Mouse (Mus musculus) right cerebral cortex, postnatal 10 days (tissue): ENCODE measurements at regions not wholly inside any gene's neighbourhood (a gene's known extent, or its start where the extent isn't known, plus 50 kb on each side); places are given as distances from the start of the nearest gene placed in this dataset.
A peak's percentile ranks its signal among the peaks of the same experiment; 100 is the strongest.

Experiments
- DNase-seq, 2 experiments: peaks; one replicate each; pipeline ENCODE4 v3.0.0; 2021; ENCODE audit warnings: low spot score in 2 of 2

DNA sequence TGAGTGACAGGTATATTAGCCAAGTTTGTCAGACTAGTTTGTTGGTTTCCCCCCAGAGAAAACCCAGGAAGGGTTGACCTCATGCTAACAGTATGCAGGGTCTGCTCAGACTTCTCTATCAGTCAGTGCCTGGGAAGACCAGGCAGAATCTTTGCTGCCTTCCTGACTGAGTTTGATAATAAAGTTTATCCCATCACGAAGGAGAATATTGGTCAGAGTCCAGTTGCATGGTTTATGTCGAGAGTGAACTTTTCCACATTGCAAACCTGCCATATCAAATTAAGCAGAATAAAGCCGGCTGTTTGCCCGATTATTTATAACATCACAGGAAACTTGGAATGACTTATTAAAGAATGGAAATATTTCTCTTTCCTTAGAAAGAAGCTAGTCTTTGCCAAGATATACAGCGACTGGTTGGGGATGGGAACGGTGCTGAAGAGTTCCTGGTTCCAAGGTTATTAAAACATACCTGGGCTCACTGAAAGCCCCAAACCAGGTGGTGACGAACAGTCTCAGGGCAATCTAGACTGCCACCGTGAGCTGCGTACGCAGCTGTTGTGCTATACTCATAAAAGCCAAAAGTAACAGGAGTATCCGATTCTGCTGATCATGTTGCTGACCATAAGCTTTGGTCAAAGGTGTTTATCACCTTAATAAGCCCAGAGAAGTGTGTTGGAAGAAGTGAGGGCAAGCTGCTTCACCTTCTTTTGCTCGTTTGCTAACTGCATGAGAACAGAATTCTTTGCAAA is 1536.7 kb upstream of the Flrt2 start:
- no peak for DNase-seq

DNA sequence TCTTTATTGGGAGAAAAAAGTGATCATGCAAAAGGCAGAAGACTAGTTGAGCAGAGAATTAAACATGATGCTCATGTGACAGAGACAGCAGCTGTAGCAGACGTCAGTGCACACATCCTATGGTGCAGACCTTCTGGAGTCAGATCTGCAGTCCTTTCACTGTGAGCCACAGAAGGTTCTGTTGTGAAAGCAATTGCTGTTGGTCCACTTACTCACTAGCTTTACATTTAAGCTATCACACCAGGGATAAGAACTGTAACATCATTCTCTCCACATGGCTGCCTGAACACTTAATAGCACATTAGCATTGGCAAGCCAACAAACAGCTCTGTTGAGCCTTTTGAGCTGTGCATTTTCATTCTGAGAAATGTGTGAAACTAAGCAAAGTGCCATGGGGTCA is 1509.7 kb upstream of the Flrt2 start:
- DNase-seq, result no peak

DNA sequence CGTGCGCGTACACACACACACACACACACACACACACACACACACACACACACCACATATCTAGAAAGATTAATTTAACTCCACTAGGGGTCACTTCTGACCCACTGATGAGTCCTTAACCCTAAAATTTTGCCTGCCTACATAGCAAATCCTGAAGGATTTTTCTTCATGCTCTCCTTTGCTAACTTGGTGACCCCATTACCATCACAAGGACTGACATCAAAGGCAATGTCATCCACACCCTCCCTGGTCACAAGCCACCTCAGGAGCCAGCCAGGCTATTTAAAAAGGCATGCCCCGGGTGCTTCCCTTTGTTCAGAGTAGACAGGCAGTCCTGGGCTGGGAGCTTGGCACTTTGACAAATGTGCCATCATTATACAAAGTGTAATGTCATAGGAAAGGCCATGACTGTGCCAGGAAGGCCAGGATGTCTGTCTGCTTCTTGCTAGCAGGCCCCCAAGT is 1501.4 kb upstream of the Flrt2 start:
- peak in 1 of 2 experiments; percentile 18 for DNase-seq

DNA sequence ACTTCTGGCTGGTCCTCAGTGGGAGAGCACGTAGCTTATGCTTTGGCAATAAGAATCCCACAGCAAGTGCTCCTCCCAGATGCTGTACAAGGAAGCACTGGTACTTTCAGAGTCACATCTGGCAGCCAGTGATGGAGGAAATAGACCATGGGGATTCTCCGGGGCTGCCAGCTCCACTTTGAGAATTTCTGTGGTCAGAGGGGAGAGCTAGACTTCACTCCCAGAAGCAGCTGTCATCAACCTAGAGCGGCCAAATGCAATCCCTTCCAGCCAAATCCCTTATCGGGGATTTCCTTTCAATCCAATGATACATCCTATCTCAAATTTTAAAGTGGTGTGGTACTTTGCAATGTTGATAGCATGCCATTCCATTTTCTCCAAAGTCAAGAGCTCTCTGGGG is 1474.1 kb upstream of the Flrt2 start:
- DNase-seq, result no peak

DNA sequence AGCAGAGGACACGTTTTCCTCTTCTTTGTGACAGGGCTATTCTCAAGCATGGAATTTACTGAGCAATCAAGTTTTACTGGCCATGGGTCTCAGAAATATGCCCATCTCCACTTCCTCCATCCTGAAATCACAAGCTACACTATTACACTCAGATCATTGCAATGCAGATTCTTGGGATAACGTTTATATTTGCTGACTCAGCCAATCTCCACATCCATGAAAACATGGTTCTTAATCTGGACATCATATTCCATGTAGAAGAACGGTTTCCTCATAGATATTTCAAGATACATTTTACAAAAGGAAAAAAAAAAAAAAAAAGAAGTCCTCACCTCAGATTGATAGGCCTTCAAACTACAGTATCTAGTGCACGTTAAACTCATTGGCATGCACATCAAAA is 1462.1 kb upstream of the Flrt2 start:
- no peak for DNase-seq

DNA sequence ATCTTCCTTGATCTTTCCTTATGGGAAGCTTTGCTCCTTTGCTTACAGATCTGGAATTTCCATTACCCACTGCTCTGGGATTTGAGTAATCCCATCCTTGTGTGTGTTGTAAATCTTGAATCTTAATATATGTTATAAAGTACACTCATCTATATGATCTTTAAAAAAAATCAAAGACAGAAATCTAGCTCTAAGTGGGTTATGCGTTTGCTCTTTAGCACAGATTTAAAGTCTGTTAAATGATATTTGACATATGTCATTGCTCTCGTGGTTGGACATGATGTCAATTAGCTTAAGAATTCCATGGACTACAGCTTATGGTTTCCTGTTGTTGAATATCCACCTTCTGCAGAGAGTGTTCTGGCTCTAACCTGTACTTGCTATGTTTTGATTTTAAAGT is 1446.7 kb upstream of the Flrt2 start:
- no peak for DNase-seq

DNA sequence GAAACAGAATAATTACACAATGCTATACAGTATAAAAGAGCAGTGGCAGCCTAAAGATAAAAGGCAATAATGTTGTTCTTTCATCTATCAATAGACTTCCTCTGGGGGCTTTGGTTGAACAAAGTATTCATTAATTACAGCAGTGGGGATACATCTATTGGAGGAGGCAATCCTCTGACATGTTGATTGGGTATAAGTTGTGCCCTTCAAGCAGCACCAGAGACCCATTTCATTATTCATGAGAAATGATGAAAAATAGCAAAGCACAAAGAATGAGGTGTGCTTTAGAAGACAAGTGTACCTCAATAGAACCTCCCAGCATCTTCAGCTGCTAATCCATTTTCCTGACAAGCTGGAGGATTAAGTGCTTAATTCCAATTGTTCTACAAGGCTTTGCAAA is 1444.7 kb upstream of the Flrt2 start:
- no peak for DNase-seq

DNA sequence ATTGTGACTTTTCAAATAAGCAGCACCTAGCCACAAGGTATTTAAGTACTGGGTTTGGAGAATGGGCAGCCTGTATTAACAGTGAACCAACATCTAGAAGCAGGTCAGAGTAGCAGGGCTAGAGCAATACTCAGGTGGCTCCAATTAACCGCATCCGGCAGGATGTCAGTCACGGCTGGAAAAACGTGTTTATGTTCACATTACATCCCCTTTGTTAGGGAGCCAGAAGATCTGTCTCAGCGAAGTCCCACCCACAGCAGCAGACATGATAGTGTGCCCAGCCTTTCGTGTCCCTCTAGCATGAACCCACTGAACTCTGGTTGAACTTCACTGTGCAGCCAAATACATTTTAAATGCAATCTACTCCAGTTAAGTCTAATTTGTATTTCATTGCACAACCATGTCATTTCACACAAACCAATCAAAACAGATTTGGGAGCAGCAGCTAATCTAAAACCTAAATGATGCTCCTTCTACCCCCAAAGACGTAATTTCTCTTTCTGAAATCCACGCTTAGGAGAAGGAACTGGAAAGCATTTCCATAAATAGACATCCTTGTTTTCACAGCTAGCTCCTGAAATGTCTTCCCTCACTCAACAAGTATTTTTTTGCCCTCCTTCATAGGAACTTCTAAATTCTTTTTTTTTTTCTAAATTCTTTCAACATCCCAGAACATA is 1438.9 kb upstream of the Flrt2 start:
- no peak for DNase-seq

DNA sequence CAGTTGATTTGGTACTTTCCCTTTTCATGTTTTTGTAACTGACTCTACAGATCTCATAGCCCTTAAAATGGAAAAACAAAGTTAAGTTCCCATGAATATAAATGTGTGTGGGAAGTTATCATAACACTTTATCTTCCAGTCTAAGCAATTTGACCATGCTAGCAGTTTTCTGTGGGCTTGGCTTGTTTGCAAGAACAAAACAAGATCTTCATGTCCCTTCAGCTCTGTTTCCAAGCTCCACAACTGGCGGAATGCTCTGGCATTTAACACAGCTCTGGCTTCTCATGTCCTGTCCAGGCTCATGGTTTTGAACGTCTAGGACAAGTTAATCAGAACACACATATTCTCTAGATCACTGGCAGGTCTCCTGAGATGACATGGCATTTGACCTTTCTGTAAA is 1411.1 kb upstream of the Flrt2 start:
- DNase-seq, result no peak

DNA sequence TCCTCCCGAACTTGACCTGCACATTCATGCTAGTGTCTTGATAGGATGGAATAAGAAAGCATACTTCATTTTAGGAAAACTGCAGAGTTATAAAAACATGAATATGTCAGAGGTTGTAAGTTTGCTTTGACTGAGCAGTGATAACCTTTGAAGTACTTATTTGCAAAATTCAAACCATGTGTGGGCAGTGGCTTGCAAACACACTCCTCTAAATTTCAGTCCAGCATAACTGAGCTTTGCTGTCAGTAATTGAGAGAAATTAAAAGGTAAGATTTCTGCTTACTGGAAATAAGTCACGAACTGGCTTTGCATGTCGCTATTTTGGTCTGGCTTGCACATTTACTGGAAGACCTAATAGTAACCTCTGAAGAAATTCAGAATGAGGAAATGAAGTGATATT is 1409.1 kb upstream of the Flrt2 start:
- no peak for DNase-seq

DNA sequence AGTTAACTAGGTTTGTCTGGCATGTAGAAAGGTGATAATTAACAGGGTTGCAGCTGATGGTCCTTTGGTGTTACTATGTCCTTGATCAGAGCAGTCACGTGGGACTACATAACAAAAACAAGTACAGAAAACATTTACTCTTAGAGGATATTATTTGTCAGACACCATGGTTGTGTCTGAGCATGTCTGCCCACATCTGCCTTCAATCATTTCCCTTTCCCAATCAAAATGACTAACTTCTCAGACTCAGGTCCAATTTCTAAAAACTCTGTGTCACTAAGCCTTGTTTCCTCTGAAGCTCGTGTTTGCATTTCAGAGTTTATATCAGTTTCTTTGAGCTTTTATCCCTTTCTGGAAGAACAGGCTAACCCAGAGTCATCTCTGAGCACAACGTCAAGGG is 1408.5 kb upstream of the Flrt2 start:
- DNase-seq, result no peak

DNA sequence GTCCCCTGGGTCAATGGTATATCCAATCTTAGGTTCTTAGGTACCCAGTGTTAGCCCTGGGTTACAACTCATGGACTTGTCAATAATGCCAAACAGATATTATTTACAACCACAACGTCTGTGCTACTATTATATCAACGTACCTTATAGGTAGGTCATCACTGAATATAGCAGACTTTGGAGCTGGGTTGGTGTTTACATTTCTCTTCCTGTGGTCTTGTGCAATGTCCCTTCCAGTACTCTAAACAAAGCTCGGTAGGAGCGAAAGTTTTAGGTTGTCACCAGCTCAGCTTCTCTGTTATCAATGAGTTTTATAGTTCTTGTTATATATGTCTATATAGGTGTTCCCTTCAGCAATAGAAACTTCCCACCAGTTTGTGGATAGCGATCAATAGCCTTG is 1394.2 kb upstream of the Flrt2 start:
- DNase-seq, result no peak

DNA sequence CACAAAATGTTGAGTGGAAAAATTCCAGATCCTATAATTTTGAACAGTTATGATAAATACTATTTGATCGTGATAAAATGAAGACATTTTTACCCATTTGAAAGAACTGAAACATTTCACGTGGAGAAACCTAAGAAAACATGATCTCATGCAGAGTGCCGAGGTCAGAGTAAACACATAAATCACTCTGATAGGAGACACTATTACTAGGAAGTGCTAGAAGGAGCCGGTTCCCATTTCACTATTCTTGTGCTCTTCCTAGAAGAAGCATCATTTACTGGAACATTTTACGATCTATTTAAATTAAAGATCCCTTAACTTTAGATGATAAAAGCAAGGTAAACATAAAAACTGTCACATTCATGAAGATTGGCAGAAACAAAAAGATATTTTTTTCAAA is 1359.7 kb upstream of the Flrt2 start:
- DNase-seq, result no peak

DNA sequence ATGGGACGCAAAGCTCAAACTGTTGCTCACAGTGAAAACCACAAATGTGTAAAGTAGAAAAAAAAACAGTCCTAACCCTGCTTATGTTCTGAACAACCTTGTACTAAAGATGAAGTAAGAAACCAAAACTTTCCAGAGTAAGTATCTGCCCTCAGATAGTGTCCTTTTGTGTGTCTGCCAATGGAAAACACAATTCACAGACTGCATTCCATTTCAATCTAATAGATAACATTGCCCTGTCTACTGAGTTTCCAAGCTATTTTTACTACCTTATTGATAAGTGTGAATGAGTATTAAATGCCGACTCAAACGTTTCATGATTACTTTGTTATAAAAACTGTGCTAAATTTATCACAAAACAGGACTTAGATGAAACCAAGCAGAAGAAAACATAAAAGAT is 1357.4 kb upstream of the Flrt2 start:
- no peak for DNase-seq

DNA sequence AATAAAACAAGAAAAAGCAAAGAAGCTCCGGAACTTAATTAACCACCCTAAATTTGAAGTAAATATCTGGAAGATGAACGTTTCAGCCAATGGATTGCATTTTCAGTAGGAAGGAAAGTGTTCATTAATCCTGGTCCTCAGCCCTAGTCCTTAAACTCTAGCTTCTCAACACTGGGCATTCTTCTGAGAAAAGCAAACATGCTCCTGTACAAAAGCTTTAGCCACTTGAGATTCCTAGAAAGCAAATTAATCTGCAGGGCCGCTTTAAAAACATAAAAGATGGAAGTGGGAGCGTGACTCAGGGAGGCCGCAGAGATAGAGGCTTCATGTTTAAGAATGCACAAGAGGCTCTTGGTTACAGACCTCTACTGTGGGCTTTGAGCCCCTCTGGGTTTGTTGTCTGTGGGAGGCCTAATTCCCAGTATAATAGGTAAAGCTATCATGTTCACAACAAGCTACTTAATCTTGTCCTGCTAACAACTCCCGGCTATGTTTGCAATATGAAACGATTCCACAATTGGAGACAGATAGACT is 1342.3 kb upstream of the Flrt2 start:
- no peak for DNase-seq

DNA sequence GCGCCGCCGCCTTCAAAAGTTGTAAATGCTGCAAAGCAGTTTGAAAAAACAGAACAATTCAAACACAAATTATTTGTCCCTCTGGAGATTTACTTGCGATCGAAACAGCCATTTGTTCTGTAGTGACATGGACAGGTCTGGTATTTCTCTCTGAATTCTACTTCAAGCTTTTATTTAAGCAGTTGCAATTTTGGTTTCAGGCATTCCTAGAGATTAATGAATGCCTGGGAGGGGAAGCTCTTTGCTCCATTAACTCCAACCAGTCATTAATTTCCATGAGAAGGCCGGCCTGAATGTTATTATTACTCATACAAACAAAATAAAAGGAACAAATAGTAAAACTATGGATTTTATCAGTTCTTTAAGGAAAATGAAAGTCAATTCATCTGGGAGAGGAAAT is 1327.8 kb upstream of the Flrt2 start:
- DNase-seq, result no peak

DNA sequence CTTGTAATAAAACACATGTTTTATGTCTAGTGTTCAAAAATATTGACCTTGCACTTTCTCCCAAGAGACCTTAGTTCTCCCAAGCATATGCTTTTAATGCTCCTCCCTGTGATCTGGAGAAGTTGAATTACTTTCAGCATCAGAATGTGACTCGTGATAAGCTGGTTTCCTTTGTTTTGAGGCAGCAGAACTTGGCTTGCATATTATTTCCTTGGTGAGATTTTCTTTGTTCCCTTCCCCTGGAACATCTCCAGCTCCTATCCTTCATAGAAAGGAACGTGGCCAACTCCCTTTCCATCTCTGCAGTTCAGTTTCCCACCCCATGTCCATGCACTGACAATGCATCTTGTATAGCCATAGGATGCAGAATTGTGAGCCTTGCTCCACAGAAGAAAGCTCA is 1292.0 kb upstream of the Flrt2 start:
- no peak for DNase-seq

DNA sequence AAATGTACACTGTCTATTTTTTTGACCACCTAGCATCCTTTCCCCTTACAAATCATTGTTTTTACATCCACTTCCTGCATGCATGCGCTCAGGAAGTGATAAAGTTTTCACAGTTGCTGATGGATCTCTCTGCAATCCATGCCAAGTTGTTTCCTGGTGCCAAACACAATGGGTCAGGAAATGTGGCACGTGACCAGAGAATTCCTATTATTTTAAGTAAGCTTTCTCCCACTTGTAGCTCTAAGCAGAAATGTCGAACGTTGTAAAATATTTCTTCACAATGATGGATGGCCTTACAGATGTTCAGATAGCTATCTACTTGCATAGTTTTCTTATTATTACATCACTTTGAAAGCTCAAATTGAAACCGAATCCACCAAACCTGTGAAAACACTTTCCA is 1271.1 kb upstream of the Flrt2 start:
- DNase-seq, result no peak

DNA sequence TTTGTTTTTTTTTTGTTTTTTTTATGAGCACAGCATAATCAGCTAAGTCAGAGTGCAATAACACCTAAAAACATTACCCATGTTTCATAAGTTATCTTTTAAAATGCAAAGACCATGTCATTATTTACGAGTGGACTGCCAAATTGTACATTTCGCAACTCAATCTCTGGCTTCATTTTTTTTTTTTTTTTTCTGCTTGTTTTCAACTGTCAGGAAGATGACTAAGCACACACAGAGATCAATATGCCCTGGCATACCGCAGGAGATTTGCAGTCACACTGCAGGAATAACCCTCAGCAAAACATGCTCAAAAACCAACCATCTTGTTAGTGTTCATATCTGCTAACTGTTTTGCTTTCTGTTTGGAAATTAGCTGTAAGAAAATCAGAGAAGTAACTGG is 1270.3 kb upstream of the Flrt2 start:
- no peak for DNase-seq

DNA sequence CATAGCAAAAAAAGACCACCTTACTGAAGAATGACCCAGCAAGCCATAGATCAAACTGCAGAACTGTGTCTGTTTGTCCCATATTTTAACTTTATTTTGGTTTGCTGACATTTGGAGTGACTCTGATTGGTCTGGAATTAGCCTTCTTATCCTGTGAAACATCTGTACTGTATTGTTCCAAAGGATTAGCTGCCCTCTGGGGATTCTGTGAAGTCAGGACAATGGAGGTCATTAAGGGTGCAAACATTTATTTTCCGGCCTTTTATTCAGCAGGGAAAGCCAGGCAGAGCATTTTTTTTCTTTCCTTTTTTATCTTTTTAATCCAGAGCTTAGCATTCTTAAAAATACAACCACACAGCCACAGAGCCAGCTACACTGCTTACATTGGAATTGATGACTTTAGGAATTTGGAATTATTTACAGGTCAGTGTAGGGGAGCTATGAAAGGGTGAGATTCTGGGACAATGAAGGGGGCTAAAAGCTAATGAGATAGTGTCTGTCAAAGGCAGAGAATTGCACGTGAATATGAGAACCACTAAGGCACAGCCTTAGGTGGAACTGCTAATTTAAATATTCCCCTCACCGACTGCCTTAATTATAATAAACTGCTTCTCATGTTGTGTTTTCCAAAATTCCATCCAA is 1267.6 kb upstream of the Flrt2 start:
- DNase-seq, result no peak

DNA sequence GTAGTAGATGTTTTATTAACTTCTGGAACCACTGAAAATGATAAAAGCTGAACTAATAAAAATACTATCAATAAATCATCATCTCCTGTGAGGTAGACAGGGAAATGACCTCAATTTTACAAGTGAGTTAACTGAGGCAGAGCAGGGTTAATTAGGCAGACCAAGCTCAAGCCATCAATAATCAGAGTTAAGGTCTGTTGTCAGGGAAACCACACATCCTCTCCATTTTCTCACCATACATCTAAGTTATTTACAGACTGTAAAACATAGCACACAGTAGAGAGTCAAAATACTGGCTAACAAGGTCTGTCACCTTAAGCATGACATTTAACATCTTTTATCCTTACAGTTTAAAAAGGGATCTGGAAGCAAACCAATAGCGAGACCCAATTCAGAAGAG is 1242.5 kb upstream of the Flrt2 start:
- no peak for DNase-seq

DNA sequence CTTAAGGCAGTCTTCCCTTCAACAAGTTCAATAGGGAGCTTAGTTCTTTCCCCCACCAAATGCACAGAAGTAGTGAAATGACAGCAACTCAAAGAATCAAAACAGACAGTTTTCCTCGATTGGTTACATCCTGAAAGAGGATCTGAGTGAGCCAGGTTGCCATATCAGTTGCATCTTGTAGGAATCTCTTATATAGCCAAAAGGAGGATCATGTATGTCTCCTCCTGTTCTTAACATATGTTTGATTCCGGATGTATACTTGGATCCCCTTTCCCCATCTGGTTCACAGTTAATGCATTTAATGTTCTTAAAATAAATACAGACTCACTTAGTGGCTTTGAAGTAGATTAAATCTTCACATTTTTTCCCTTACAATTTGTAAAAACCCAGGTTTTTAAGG is 1224.0 kb upstream of the Flrt2 start:
- no peak for DNase-seq

DNA sequence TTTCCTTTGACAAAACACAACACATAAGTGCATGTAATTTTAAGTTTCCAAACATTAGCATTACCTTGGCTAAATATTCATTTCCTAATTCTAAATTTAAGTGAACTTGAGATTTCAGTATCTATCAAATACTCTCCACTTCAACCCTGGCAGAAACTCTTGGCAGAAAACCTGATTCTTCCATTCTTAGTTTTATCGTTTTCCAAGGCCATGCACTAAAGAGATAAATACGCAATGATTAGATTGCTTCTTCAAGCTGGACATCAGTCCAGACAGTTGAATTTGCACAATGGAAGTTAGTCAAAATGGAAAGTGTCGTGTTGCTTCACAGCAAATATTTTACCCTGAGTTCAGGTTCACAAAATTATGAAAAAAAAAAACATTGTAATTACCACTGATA is 1223.4 kb upstream of the Flrt2 start:
- DNase-seq, result no peak
